Mouse (Mus musculus): ENCODE measurements around the gene Mark1.

GRCm38 (mm10) chr1:184851741-184852618 is 147.4 kb downstream of the Mark1 start:
- peak; percentile 58 for TF ChIP-seq CTCF (IDR thresholded peaks at IDR 0.05; ENCODE audit: extremely low read depth, insufficient read depth, low read length)
- TF ChIP-seq POLR2A (IDR thresholded peaks at IDR 0.05; ENCODE audit: extremely low read depth, insufficient read depth, low read length), result 0 out of 2 replicates have a peak, but pooled peaks have one; percentile 30
